Mouse (Mus musculus): ENCODE measurements at regions not wholly inside any gene's neighbourhood (a gene's known extent, or its start where the extent isn't known, plus 50 kb on each side); places are given as distances from the start of the nearest gene placed in this dataset.
"Not testable (repeated sequence)": the region's sequence is repeated elsewhere in the genome, so short reads cannot be mapped to it uniquely, and the experiment has no call there.

DNA sequence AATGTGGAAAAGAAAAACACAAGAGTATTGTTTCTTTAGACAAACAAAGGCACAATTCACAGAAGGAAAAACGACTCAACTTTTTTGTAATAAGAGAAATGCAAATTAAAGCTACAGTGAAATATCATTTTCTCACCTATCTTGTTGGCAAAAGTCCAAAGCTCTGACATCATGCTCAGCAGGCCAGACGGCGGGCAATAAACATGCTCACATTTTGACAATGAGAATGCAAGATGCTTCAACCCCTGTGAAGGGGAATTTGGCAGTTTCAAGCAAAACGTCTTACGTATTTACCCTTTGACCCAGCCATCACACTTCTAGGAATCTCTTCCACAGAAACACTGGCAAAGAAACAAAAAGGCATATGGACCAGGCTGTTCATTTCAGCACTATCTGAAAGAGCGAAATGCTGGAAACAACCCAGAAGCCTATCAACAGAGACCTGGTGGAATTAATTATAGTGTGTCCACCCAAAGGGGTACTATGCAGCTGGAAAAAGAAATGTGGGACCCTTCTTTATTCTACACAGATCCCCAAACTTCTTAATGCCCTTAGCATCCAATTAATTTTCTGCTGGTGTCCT, 203.4 kb upstream of the 2610301B20Rik start:
- no peak for DNase-seq

DNA sequence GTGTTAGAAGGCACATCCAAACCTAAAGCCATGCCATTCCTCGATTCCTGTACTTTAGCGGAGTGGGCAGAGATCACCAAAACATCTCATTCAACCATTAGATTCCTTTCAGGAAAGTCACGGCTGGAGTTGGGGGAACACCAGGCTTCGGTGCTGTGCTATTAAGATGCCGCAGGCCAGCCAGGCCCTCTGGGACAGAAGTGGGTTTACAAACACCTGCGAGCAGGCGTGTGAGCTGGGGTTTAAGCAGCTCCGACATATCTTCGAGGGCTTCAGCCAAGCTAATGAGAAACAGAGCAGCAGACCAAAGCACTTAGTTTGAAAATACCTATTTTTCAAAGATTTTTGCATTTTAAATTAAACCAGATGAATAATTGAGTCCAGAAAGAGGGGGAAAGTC, 183.2 kb upstream of the 2610301B20Rik start:
- DNase-seq = no peak

DNA sequence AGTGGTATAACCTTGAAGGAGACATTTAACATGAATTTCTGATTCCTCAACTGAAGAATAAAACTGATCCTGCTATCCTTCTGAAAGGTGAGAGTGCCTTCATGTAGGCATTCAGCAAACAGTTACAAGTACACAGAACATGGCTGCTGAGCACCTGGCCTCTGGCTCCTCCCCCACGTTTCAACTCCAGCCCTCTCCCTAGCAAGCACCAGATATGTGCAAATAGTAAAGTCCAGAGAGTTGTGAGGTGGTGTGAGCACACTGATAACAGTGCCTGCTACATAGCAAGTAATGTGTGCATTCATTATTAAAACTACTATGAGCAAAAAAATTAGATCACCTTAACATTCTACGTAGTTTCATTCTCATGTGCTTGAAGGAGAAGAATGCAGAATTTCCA, 181.4 kb upstream of the 2610301B20Rik start:
- no peak for DNase-seq

DNA sequence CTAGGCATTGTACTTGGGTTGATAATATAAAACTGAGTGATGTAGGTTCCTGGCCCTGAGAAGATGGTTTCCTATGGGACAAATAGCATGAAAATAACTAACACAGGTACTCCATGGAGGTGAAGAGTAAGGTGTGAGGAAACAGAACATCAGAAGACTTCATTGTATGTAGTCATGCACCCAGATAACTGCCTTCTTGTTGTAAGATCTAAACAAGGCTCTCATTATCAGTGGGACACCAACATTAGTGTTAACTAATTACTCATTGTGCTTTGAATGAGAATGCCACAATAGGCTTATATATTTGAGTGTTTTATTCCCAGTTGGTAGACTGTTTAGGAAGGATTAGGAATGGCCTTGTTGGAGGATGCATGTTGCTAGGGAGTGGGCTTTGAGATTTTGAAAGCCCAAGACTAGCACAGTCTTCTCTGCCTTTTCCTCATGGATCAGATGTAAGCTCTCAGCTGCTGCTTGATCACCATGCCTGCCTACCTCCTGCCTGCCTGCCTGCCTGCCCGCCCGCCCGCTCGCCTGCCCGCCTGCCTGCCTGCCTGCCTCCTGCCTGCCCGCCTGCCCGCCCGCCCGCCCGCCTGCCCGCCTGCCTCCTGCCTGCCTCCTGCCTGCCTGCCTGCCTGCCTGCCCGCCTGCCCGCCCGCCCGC, 180.7 kb upstream of the 2610301B20Rik start:
- DNase-seq = no peak

DNA sequence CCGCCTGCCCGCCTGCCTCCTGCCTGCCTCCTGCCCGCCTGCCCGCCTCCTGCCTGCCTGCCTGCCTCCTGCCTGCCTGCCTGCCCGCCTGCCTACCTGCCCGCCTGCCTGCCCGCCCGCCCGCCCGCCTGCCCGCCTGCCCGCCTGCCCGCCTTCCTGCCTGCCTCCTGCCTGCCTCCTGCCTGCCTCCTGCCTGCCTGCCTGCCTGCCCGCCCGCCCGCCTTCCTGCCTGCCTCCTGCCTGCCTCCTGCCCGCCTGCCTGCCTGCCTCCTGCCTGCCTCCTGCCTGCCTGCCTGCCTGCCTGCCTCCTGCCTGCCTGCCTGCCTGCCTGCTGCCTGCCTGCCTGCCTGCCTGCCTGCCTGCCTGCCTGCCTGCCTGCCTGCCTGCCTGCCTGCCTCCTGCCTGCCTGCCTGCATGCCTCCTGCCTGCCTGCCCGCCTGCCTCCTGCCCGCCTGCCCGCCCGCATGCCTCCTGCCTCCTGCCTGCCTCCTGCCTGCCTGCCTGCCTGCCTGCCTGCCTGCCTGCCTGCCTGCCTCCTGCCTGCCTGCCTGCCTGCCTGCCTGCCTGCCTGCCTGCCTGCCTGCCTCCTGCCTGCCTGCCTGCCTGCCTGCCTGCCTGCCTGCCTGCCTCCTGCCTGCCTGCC, 180.1 kb upstream of the 2610301B20Rik start:
- DNase-seq = not testable (repeated sequence)

DNA sequence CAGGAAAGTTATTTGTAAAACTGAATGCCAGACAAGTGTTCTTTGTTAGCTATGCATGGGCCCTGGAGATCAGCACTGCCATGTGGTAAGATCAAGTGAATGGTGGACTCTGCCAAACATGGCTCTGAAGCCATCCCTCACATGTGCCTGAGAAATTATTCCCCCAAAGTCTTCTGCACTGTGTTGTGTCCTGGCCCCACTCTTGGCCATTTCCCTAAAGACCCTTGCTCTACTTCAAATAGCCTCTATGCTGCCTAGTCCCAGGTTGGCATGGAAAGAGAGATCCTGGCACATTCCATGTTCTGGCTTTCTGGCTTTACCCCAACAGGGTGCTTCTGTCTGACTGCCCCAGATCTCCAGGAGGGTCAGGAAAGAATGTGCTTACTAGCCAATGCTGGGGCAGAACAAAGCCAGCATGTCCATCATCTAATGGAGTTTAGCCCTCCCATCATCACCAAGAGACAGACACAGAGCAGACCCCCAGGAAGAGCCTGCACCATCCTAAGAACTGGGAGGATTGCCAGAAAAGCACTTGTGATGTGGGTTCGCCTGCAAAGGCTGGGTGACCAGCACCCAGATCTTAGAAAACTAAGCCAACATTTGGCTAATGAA, 177.0 kb upstream of the 2610301B20Rik start:
- no peak for DNase-seq

DNA sequence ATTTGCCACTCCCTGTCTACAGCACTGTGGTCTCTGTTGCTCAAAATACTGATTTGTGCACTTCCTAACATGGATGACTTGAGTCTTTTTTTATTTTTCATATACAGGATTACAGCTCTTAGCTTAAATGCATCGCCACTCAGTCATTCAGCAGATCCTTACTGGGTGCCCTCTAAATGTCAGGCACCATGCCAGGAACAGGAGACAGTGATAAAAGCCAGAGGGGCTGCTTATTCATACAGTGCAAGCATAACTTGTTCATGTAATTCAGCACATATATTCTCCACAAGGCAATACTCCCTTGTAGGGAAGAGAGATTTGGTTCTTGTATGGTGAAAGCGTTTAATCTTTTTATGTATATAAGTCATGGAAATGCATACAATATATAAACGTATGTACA, 175.7 kb upstream of the 2610301B20Rik start:
- no peak for DNase-seq

DNA sequence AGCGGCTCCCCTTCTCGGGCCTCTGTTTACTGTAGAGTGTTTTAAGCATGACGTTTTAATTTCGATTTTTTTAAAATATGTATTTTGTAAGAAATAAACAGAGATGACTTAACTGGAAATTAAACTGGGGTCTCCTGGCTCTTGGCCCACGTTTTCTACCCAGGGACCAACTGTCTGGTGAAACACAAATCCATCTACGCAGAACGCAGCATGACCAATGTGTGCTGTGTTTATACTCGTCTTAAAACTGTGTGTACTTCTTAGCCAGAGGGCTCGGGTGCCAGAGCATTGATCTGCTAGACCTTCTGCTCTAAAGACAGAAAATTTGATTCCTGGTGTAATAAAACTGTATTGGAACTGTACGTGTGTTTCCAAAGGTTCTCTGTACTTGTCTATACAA, 172.8 kb upstream of the 2610301B20Rik start:
- DNase-seq = no peak

DNA sequence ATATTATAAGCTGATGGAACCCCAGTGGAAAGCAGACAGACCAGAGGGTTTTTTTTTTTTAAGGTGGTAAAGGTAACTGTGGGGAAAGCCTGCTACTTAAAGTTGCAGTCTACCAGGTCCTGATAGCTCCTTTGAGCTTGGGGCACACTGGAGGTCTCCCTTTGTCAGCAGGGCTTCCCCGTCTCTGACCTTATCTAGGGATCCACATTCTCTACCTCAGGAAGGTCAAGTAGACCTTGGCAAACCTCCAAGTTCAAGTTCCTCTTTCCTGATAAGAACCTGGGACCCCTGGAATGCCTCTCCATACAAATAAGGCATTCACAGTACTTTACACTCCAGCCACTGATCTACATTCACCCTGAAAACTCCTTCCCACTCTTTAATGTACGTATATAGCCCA, 171.1 kb upstream of the 2610301B20Rik start:
- no peak for DNase-seq

DNA sequence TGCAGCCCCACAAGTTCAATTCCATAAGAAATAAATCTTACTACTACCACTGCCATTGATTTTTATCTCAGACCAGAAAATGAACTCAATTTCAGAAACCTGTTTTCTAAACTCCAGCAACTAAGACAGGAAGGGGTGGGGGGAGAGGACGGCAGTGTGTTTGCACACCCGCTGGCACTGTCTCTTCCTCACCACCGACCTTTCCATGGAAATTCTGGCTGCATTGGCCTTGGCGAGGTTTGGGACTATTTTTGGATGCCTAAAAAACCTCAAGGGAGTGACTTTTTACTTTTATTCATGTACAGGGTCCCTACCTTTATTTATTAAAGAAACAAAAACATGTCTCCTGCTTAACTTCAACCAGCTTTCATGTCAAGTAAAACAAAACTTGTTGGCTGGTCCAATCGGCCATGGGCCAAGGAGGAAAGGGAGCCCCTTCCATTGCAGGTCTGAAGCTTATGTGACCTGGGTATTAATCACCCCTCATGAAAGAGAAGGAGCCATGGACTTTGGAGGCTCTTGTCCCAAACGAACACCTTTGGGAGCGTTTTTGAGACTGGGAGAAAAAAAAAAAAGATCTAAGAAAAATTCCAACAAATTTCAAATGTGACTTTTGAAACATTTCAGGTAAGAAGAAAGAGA, 167.2 kb upstream of the 2610301B20Rik start:
- DNase-seq = no peak

DNA sequence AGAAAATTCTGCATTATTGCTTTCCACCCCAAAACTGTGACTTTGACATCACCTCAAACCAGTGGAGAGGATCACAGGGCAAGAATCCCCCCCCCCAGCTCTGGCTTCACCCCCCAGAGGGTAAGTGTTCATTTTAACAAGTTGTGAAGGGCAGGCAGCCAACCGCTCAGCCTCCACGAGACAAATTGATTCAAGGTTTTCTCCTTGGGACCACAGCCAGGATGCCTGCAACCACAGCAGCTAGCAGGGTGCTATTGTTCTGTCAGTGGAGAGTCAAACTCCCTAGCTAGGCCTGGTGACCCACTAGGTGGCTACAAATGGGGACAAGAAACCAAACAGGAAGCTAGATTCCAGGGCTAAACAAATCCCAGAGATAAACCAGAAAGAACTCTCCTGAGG, 166.6 kb upstream of the 2610301B20Rik start:
- DNase-seq = peak; percentile 6

DNA sequence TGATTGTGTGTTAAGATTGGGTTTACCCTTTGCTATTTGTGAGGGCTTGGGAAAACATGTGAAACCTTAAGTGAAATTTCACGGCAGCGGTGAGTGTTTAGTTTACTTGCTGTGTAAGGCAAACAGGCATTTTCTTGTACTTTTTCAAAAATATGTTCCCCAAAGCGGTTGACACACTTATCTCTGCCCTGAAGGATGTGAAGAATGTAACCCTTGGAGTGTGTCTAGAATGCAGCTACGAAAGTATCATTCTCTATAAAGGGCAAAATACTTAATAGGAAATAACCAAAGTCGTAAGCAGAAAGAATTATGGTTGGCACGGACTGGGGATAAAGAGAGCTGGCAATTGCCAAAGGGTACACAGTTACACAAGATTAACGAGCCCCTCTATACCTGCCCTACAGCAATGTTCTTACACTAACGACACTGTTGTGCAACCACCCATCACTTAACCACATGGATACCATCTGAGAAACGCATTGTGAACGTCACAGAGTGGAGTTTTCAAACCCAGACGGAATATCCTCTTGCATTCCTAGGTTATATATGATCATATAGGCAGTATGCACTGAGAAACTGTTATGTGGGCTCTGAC, 162.3 kb upstream of the 2610301B20Rik start:
- DNase-seq = no peak

DNA sequence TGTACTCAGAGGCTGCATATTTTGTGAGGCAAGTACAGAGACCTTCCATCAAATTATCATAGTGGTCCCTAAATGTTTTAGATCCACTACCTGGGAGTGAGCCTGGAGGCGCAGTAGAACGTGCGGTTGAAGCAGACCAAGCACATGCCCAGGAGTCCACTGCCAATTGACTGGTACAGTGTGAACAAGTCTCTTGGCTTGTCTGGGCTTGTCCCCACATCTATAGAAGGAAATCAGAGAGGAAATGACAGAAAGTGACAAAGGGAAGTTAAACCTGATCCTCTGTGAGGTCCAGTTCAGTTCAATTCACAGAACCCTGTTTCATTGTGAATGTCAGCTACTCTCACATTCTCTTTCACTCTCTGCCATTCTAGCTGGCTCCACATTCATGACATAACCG, 151.0 kb upstream of the 2610301B20Rik start:
- DNase-seq = no peak

DNA sequence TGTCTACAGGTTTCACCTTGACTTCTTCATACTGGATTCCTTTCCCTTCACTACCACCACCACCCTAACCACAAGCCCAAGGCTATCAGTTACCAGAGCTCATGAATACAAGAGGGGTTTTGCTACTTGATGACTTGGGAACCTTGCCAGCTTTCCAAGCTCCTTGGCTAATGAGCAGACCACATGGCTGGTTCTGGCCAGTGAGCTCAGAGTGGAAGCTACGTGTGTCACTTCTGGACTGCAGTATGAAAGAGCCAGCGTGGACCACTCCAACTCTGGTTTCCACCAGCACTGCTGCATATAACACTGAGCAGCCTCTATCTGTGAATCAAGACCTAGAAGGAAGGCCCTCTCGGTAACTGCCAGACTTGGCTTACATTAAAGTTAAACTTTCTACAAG, 146.4 kb upstream of the 2610301B20Rik start:
- DNase-seq = peak; percentile 22

DNA sequence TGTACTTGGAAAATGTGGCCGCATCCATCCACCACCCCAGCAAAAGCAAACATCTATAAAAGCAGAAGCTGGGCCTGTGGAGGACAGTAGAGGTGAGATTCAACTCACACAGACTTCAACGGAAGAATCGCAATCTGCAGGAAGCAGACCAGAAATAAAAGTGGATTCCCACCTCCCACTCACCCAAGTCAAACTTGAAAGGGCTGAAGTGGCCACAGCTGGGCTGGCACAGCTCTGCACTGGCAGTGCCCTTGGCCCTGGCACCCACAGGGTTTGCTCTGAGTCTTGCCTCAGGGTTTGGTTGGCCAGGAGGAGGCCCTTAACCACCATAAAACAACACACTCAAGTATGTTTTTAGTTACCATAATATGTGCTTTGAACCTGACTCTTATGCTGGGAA, 129.1 kb upstream of the 2610301B20Rik start:
- no peak for DNase-seq

DNA sequence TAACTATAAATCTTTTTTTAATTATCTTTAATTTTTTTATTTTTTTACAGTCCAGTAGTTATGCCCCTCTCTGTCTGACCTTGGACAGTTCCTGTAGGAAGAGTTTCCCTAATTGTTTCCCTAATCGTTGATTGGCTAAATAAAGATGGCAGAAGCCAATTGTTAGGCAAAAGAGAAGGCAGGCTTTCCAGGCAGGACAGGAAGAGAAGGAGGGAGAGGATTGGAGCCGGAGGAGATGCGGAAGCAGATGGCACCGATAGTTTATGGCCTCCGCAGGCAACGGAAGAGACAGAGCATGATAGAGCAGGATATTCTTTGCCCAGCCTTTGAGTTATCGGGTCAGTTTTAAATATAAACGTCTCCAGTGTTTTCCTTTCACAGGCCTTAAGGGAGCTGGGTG, 125.5 kb upstream of the 2610301B20Rik start:
- DNase-seq = peak; percentile 7

DNA sequence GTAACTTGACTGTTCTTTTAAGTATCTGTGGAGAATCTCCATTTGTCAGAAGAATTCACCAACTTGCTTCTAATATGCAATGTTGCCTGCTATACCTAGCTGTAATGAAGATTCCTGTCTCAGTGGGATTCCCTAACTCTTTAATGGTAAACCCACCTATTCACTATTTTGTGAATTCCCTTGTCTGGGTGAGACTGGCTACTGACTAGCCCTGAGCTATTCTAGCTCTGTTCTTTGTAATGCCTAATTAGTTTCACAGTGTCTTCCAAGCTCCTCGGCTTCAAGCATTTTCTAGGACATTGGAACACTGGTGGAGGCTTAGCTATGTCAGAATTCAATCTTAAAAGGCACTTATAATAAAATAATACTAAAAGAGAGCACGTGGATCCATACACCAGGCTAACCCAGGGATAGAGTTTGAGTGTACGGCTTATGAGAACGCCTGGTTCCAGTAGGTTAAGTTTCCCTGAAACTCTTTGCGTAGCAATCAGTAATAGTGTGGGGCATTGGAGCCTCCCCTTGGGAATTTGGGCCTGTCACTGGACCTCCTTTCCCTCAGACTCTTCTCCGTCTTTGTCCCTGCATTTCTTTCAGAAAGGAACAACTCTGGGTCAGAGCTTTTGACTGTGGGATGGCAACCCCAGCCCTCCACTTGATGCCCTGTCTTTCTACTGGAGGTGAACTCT, 123.8 kb upstream of the 2610301B20Rik start:
- not testable (repeated sequence) for DNase-seq

DNA sequence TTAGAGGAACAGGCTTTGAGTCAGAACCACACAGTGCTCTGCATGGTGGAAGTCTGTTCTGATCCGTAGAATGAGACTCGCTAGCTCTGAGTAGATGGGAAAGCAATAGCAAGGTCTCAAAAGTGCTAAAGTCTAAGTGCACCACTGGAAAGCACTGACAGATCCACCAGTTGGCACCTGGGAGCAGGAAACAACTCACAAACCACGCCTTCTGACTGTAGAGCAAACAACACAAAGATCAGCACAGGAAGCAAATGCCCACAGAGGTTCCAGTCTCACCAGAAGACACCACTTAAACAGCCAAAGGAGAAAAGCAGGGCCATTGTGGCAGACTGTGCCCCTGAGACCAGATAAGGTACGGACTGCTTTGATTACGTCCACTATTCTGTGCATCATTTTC, 121.1 kb upstream of the 2610301B20Rik start:
- no peak for DNase-seq

DNA sequence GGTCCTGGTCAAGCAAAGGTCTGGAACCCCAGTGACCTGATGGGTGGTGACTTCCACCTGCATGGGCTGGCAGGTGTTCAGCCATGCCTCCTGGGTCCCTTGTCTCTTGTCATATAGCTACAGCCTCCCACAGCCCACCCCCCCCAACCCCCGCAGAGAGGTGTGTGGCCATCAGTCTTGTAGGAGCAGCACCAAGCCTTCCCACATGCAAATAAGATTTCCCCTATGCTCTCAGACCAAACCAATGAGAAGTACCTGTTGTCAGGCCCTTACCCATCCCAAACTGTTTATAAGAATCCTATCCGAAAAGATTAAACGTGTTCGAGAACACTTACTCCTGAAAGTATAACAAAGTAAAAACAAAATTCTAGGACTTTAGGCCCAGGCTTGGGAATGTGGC, 114.8 kb upstream of the 2610301B20Rik start:
- no peak for DNase-seq

DNA sequence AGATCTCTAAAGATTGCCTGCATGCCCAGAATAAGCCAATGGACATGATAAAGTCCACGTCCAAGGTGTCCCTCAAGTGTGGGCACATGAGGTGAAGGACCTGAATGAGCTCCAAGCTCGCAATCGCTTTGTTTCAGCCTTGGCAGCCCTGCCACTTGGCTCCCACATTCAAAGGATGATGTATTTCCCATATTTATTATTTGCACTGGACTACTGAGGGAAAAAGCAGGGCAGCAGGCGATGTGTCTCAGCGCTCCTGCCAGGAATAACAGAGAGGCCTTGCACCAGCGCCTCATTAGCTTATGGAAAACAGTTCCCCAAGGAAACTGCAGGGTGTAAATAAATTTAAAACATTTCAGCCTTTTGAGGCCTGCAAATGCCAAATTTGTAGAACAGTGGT, 106.6 kb upstream of the 2610301B20Rik start:
- DNase-seq = peak; percentile 36

DNA sequence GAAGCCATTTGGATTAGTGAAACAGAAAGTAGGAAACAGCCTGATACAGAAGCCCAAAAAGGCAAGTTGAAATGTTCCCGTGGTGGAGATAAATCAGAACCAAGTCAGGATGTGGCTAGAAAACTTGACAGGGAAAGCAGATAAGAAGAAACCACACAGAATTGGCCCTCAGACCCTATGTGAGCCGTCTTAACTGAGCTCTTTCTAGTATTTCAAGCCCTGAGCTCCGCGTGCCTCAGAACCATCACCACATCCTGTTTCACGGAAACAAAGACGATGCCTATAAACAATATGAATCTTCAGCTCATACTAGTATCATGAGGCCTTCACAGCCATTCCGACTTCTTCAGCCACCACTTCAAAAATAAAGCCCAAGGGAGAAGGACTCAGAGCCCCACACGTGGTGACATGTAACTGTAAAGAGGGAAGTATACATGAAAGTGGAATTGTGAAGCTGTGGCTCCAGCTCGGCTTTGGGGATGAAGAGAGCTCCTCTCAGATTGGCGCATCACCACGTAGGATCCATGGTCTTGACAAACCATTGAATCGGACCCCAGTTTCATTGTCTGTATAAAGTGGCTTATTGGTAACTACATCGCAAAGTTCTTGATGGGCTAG, 104.2 kb upstream of the 2610301B20Rik start:
- DNase-seq = peak; percentile 21

All from kidney, postnatal 10 days (tissue).